Mouse (Mus musculus) embryonic facial prominence, embryonic 13.5 days (tissue): Measurements from ENCODE around the gene Clrn3. TPM values are rescaled to one million over a fixed set of nuclear protein-coding genes. Genes with fewer than 3 reads are reported as not detected.
A peak's percentile ranks its signal among the peaks of the same experiment; 100 is the strongest.

Source experiments
- ATAC-seq: fragments of 200-750 bp; cut with Nextera tagmentation; 2 replicates; pipeline ENCODE4 v1.8.0; 2017; ENCODE audit warnings: low read depth; ENCODE audit not compliant: insufficient number of reproducible peaks, insufficient read depth, low FRiP score, low TSS enrichment
- H3K27ac ChIP-seq: fragments of 300-500 bp; sonication (generic); 2 replicates; pipeline ENCODE4 v1.5.1; 2015; ENCODE audit warnings: moderate library complexity, mild to moderate bottlenecking, inconsistent platforms
- H3K27me3 ChIP-seq: fragments of 300-500 bp; sonication (generic); 2 replicates; pipeline ENCODE4 v1.6.1; 2015; ENCODE audit warnings: mild to moderate bottlenecking, inconsistent platforms
- H3K36me3 ChIP-seq: fragments of 300-500 bp; sonication (generic); 2 replicates; pipeline ENCODE4 v1.6.1; 2015; ENCODE audit warnings: mild to moderate bottlenecking, inconsistent platforms
- H3K4me1 ChIP-seq: fragments of 300-500 bp; sonication (generic); 2 replicates; pipeline ENCODE4 v1.6.1; 2015; ENCODE audit warnings: inconsistent platforms
- H3K4me2 ChIP-seq: fragments of 300-500 bp; sonication (generic); 2 replicates; pipeline ENCODE4 v1.6.1; 2015; ENCODE audit warnings: moderate library complexity, mild to moderate bottlenecking, inconsistent platforms
- H3K4me3 ChIP-seq: fragments of 300-500 bp; sonication (generic); 2 replicates; pipeline ENCODE4 v1.5.1; 2015; ENCODE audit warnings: mild to moderate bottlenecking, inconsistent platforms
- H3K9ac ChIP-seq: fragments of 300-500 bp; sonication (generic); 2 replicates; pipeline ENCODE4 v1.6.1; 2015; ENCODE audit warnings: mild to moderate bottlenecking, inconsistent platforms
- H3K9me3 ChIP-seq: fragments of 300-500 bp; sonication (generic); 2 replicates; pipeline ENCODE4 v1.6.1; 2016; ENCODE audit warnings: inconsistent platforms
- WGBS: fragments of 180-500 bp; shearing (Covaris S2); methylation state at CpG from one replicate; pipeline ENCODE4 v1.1.7; 2015; ENCODE audit warnings: mixed read lengths; 5-methylcytosine and 5-hydroxymethylcytosine counted together
- microRNA counts: library from miRNA; unstranded; fragments of <30 nt; microRNA quantifications from one replicate; lab custom pipeline; 2016
- microRNA-seq: library from miRNA; unstranded; fragments of <30 nt; microRNA quantifications from one replicate; pipeline ENCODE4, GENCODE M21; 2016
- polyA plus RNA-seq: library from polyadenylated mRNA; unstranded; fragments of >200 nt; fragmentation: Nextera tagmentation; extraction: Ambion mirVana; gene quantifications from 2 replicates; pipeline ENCODE4 v1.2.1, GENCODE M21; 2015

Gene Clrn3
- polyA plus RNA-seq, 1 experiment from 2014 or later, result not detected

DNA sequence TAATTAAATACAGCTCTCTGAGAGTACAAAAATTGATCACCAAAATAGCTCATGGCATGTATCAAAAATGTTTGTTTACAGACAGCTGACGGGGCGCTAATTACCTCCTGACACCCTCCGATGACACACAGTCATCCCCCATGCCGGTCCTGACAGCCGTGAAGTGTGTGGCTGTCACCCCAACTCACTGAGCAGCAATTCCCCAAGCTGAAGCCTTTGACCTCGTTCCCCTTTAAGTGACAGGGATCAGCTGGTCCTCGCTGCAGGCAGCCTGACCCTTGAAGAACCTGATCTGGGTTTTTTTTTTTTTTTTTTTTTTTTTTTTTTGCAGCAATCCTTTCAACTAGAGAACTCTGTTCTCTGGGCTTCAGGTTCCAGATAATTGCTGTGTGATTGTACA lies 59.8 kb downstream of the Clrn3 start:
- peaks cover 8% of the 10 kb centered on the region for H3K27me3 ChIP-seq
- whole genome bisulfite sequencing, result 21% methylated on average over 7 of the region's 7 CpGs
- H3K4me1 ChIP-seq, result peaks cover 9% of the 10 kb centered on the region
- H3K9me3 ChIP-seq, result no peaks in the 10 kb centered on the region
- no peak overlapping the region for H3K9ac ChIP-seq
- H3K4me3 ChIP-seq, result no peak overlapping the region
- ATAC-seq, result no peak
- no peak overlapping the region for H3K27ac ChIP-seq
- H3K4me2 ChIP-seq, result no peak overlapping the region
- no peaks in the 10 kb centered on the region for H3K36me3 ChIP-seq

DNA sequence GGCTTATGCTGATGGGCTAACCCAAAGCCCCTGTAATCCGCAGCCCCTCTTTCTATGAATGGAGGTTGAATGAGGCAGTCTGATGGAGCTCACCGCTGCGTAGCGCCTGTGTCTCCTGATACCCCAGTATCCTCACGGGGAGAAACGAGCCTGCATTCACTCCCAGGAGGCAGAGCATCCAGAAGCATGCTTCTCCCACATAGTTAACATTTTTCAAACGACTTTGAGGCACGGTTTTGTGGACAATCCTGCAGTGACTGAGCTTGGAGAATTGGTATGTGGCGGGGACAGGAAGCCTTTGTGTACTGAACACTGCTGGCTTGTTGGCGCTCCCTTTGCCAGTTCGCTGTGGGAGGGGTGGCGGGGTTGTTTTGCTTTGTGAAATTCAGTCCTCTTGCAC lies 63.2 kb downstream of the Clrn3 start:
- 0 out of 2 replicates have a peak overlapping the region, but pooled peaks have one; percentile 28 for H3K9ac ChIP-seq
- peak overlapping the region; percentile 15; the same call in 1 of the 2 replicates for H3K4me3 ChIP-seq
- no peak for ATAC-seq
- no peak overlapping the region; the same call in 1 of the 2 replicates for H3K27ac ChIP-seq
- H3K4me2 ChIP-seq, result peak overlapping the region; percentile 48
- H3K9me3 ChIP-seq, result no peaks in the 10 kb centered on the region
- WGBS, result 5% methylated on average over 12 of the region's 12 CpGs
- H3K36me3 ChIP-seq, result no peaks in the 10 kb centered on the region
- peaks cover 9% of the 10 kb centered on the region for H3K4me1 ChIP-seq
- peaks cover 8% of the 10 kb centered on the region for H3K27me3 ChIP-seq

DNA sequence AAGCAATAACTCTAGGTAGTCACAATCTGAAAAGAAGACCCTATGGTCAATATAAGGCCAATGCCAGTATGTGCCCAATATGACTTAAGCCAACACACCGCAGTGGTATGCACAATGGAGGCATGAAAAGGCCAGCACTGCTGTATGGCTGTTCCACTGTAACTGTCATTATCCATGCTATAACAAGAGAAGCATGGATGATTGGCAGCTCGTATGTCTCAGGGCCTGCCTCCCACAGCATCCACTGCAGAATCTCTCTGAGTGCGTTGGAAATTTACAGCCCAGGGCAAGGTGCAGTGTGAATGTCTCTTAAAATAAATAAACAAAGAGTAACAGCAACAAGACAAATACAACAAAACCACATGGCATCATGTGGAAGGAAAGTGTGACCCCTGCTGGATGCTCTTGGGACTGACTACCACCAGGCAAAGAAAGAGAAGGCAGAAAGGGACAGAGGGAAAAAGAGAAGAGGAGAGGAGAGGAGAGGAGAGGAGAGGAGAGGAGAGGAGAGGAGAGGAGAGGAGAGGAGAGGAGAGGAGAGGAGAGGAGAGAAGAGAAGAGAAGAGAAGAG lies 63.7 kb downstream of the Clrn3 start:
- Histone ChIP-seq H3K4me1 (peaks cover 9% of the 10 kb centered on the region), H3K27me3 (peaks cover 8% of the 10 kb centered on the region), H3K27ac (no peak overlapping the region), H3K9me3 (no peaks in the 10 kb centered on the region), H3K4me2 (peak overlapping the region; percentile 48; the same call in 1 of the 2 replicates), H3K9ac (no peak overlapping the region), H3K4me3 (no peak overlapping the region; the same call in 1 of the 2 replicates), H3K36me3 (no peaks in the 10 kb centered on the region)
- no peak for ATAC-seq
- WGBS, result 30% methylated on average over 3 of the region's 3 CpGs

MicroRNA genes within 50 kb of the gene (microRNA counts, 519-probe panel; counts per million panel counts)
- 2,150 counts per million, percentile 54 among the panel's probes with 10 or more counts for microRNA mmu-miR-1962 (lab: Ali Mortazavi, UCI)

Small RNA genes lying within 50 kb of the gene (microRNA-seq; reads per million reads assigned to microRNA genes)
- not detected for gene Mir1962

Other genes starting within 250 kb of the Clrn3 start
- gene Foxi2, start 118.3 kb downstream of the Clrn3 start, polyA plus RNA-seq, result 0.35 and 0.39 TPM in 2 replicates
- 4.5 and 5.3 TPM in 2 replicates for gene Ptpre, start 8.8 kb upstream of the Clrn3 start, polyA plus RNA-seq
- 47.3 and 48.4 TPM in 2 replicates for gene Mki67, start 187.7 kb upstream of the Clrn3 start, polyA plus RNA-seq